Mouse (Mus musculus) liver, adult 2 months (tissue): Measurements from ENCODE around the gene Kcnmb2. TPM values are rescaled to one million over a fixed set of nuclear protein-coding genes. Genes with fewer than 3 reads are reported as not detected.

Experiments used
- DNase-seq: peaks from one replicate; pipeline ENCODE4 v3.0.0-alpha.2; 2011; ENCODE audit warnings: low read depth, low spot score; ENCODE audit errors: extremely low read depth
- H3K27ac ChIP-seq: fragments of 200-500 bp; replicated peaks from 2 replicates; pipeline ENCODE4 v1.5.1; 2012; ENCODE audit warnings: low read depth, mild to moderate bottlenecking, control low read depth, inconsistent platforms, low read length; ENCODE audit not compliant: insufficient read depth
- H3K27me3 ChIP-seq: fragments of 200-500 bp; 2 replicates; pipeline ENCODE4 v1.6.1; 2012; ENCODE audit warnings: mild to moderate bottlenecking, moderate library complexity, low read length, inconsistent platforms; ENCODE audit not compliant: control insufficient read depth, insufficient read depth
- H3K36me3 ChIP-seq: fragments of 200-500 bp; 2 replicates; pipeline ENCODE4 v1.6.1; 2012; ENCODE audit warnings: low read length, inconsistent platforms; ENCODE audit not compliant: control insufficient read depth, insufficient read depth
- H3K4me1 ChIP-seq: fragments of 200-500 bp; 2 replicates; pipeline ENCODE4 v1.6.1; 2011; ENCODE audit warnings: low read length; ENCODE audit not compliant: control insufficient read depth, insufficient read depth
- H3K4me3 ChIP-seq: fragments of 200-500 bp; 2 replicates; pipeline ENCODE4 v1.5.1; 2011; ENCODE audit warnings: low read depth, mild to moderate bottlenecking, control low read depth, low read length, moderate library complexity; ENCODE audit not compliant: insufficient read depth
- H3K79me2 ChIP-seq: fragments of 200-500 bp; 2 replicates; pipeline ENCODE4 v1.6.1; 2012; ENCODE audit warnings: inconsistent platforms, mild to moderate bottlenecking, low read length, moderate library complexity; ENCODE audit not compliant: control insufficient read depth, insufficient read depth
- H3K9ac ChIP-seq: fragments of 200-500 bp; 2 replicates; pipeline ENCODE4 v1.6.1; 2012; ENCODE audit warnings: low read depth, mild to moderate bottlenecking, control low read depth, inconsistent platforms, low read length
- CTCF ChIP-seq: fragments of 200-500 bp; IDR thresholded peaks from 2 replicates; pipeline ENCODE4 v1.5.1; 2011; ENCODE audit warnings: low read depth, low read length, control low read depth
- POLR2A ChIP-seq: fragments of 200-500 bp; IDR thresholded peaks from 2 replicates; pipeline ENCODE4 v1.6.1; 2011; ENCODE audit warnings: low read length, control low read depth; ENCODE audit not compliant: insufficient read depth; ENCODE audit errors: extremely low read depth
- WGBS: fragments of 180-500 bp; shearing (Covaris S2); methylation state at CpG from one replicate; pipeline ENCODE4 v1.1.7; 2018; 5-methylcytosine and 5-hydroxymethylcytosine counted together
- polyA plus RNA-seq: library from polyadenylated mRNA; depleted of rRNA; stranded (reverse); fragments of >200 nt; gene quantifications from 2 replicates; pipeline ENCODE4 v1.2.3, GENCODE M21; 2012
- total RNA-seq: library from RNA; depleted of rRNA; stranded (reverse); fragments of >200 nt; gene quantifications from 2 replicates; pipeline ENCODE4 v1.2.3, GENCODE M21; 2014

Gene Kcnmb2
- total and polyA plus RNA-seq, 2 experiments = 0.05 TPM; not detected in 1

DNA sequence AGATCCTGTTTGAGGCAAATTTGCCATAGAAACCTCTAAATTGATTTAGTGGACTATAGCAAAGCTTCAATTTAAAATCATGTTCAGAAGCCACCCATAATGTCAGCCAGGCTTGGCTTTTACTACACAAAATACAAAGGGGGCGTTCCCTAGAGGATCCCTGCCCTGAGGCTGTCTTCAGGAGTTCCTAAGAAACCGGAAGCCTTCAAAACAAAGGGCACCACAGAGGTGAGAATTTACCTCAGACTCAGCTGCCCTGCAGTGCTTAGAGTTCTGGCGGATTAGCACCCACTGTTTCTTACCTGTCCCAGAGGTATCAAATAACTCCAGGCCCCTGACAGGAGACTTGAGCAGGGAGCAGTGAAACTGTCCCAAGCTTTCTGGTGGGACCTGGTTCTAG is 77.4 kb downstream of the Kcnmb2 start:
- H3K36me3 ChIP-seq = no peaks in the 10 kb centered on the region
- no peak overlapping the region for H3K4me3 ChIP-seq
- 19% methylated on average over 3 of the region's 3 CpGs for WGBS
- TF ChIP-seq CTCF (no peak), POLR2A (no peak)
- DNase-seq = no peak
- no peaks in the 10 kb centered on the region for H3K4me1 ChIP-seq
- no peaks in the 10 kb centered on the region; the same call in 1 of the 2 replicates for H3K27me3 ChIP-seq
- no peak overlapping the region for H3K9ac ChIP-seq
- H3K27ac ChIP-seq = no peak overlapping the region
- no peaks in the 10 kb centered on the region for H3K79me2 ChIP-seq

DNA sequence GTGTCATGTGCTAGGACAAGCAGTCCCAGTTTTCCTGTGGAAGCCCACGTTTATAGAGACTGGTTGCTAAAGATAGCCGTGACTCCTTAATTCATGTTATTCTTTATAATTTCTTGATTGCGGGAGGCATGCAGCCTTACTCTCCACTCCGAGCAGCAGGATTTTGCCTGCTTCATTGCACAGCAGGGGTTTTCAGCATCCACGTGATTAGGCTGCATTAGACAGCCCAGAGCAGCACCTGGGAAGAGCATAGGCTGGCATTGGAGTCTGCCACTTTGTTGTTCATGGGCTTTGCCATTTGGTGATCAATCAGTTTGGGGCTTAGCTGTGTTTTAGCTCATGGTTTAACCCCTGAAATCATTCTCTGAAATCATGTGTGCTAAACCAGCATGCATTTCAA is 80.1 kb downstream of the Kcnmb2 start:
- WGBS = 62% methylated on average over 5 of the region's 5 CpGs
- no peak for TF ChIP-seq CTCF
- no peak for TF ChIP-seq POLR2A
- no peaks in the 10 kb centered on the region for H3K36me3 ChIP-seq

DNA sequence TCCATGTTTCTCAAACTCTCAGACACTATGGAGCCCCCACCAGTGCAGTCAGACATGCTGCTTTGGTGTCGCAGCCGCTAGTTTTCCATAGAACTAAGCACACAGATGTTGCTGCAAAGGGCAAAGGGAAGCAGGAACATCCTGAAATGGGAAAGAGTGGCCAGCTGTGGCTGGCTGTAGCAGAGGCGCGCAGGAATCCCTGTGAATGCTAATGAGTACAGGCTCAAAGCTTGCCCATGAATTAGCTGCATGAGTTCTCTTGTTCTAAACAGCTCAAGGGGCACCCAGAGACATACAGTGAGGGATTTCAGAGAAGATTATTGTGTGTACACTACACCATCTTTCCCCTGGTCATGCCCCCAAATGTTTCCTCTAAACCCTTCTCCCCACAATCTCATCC is 82.8 kb downstream of the Kcnmb2 start:
- TF ChIP-seq CTCF (no peak), POLR2A (no peak)
- Histone ChIP-seq H3K36me3 (no peaks in the 10 kb centered on the region), H3K79me2 (no peaks in the 10 kb centered on the region), H3K27ac (no peak overlapping the region), H3K4me1 (no peaks in the 10 kb centered on the region), H3K9ac (no peak overlapping the region), H3K27me3 (no peaks in the 10 kb centered on the region; the same call in 1 of the 2 replicates), H3K4me3 (no peak overlapping the region)
- WGBS = 91% methylated on average over 4 of the region's 4 CpGs
- DNase-seq = no peak

More for the DNA sequence above, 80.1 kb downstream of the Kcnmb2 start:
- Histone ChIP-seq H3K9ac (no peak overlapping the region), H3K27me3 (no peaks in the 10 kb centered on the region; the same call in 1 of the 2 replicates), H3K79me2 (no peaks in the 10 kb centered on the region), H3K4me3 (no peak overlapping the region), H3K27ac (no peak overlapping the region), H3K4me1 (no peaks in the 10 kb centered on the region)
- DNase-seq = no peak

DNA sequence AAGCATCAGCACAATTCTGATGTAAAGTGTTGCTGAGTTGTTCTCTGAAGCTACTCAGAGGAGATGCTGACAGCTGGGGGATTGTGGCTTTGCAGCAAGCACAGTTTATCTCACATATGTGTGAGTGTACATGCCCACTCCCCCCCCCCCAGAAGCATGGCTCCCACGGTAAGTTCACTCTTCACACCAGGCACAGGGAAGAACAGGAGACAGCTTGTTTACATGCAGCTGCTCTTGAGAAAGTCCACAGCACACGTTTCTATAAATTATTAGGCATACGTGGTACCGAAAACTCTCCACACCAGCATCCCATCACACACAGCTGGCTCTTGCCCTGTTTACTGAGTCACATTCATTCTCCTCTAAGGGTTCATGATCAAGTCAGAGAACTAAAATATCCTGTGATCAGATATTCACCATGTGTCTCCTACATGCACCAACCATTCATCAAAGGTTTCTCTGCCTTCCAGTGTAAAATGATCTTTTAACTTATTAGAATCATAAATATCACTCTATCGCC is 89.3 kb downstream of the Kcnmb2 start:
- WGBS = 78% methylated on average over 5 of the region's 5 CpGs
- TF ChIP-seq CTCF (no peak), POLR2A (no peak)
- no peaks in the 10 kb centered on the region for H3K36me3 ChIP-seq
- no peaks in the 10 kb centered on the region for H3K27me3 ChIP-seq
- H3K4me1 ChIP-seq = no peaks in the 10 kb centered on the region
- no peaks in the 10 kb centered on the region for H3K79me2 ChIP-seq
- H3K4me3 ChIP-seq = no peak overlapping the region
- H3K9ac ChIP-seq = no peak overlapping the region
- DNase-seq = no peak
- no peak overlapping the region for H3K27ac ChIP-seq

DNA sequence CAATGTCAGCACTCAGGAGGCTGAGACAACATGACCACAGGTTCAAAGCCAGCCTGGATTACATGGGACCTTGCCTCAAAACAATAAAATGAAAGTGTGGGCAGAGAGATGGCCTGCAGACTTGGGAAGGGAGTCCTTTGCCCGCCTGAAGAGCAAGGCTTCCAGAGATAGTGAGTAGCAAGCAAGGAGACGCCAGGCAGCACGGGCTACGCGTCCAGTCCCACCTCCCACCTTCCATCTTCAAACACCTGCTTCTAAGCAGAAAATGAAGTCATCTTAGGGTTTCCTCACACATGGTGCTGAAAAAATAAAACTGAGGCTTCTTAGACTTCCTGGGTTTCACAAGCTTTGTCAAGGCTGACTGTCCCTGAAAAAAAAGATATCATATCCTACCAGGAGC is 109.3 kb downstream of the Kcnmb2 start:
- Histone ChIP-seq H3K4me3 (no peak overlapping the region), H3K27ac (no peak overlapping the region), H3K79me2 (no peaks in the 10 kb centered on the region), H3K27me3 (no peaks in the 10 kb centered on the region; the same call in 1 of the 2 replicates), H3K4me1 (no peaks in the 10 kb centered on the region), H3K9ac (no peak overlapping the region), H3K36me3 (no peaks in the 10 kb centered on the region)
- TF ChIP-seq CTCF = no peak
- no peak for TF ChIP-seq POLR2A
- WGBS = 85% methylated on average over 5 of the region's 5 CpGs
- no peak for DNase-seq

DNA sequence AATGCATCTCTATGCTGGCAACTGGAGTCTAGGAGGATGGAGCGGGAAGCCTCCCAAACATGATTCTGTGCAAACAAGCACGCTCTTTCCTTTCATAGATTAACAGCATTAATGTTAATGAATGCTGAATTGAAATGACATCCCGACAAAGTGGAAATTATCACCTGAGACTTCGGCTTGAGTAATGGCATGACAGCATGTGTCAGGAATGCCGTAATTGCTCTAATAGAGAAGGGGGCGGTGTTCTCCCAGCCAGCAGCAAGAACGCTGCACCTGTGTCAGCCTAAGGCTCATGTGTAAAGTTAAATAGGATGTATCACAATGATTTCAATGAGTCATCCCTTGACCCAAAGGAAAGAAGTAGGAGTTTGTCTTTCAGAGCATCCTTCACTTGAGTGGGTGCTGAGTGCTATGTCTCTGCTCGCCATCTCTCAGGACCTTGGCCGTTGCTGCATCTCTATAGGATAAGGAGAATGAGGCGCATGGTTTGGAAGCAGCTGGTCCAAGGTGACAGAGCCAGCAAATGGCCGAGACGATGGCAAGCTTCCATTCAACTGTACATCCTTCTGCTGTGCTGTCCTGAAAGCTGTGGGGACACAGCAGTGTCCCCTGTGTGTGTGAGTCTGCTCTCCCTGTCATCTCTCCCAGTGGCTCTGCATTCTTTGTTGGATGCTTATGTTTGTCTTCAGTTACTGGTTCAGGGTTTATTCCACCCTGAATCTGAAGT is 110.1 kb downstream of the Kcnmb2 start:
- H3K27me3 ChIP-seq = no peaks in the 10 kb centered on the region
- H3K79me2 ChIP-seq = no peaks in the 10 kb centered on the region
- no peaks in the 10 kb centered on the region for H3K4me1 ChIP-seq
- TF ChIP-seq POLR2A = no peak
- TF ChIP-seq CTCF = no peak
- H3K9ac ChIP-seq = no peak overlapping the region
- no peak overlapping the region for H3K4me3 ChIP-seq
- WGBS = 86% methylated on average over 12 of the region's 12 CpGs
- no peak overlapping the region for H3K27ac ChIP-seq
- H3K36me3 ChIP-seq = no peaks in the 10 kb centered on the region
- DNase-seq = no peak
